Mouse (Mus musculus) bone marrow macrophage, adult 2 months (primary cell): ENCODE measurements around the gene Plvap.

ENCODE experiments used
- CTCF ChIP-seq: IDR thresholded peaks from 2 replicates; pipeline ENCODE4 v1.5.1; 2012; ENCODE audit warnings: low read depth, mild to moderate bottlenecking, low read length, moderate library complexity
- POLR2A ChIP-seq: IDR thresholded peaks from 2 replicates; pipeline ENCODE4 v1.6.1; 2012; ENCODE audit warnings: mild to moderate bottlenecking, low read depth, low read length, borderline replicate concordance

DNA sequence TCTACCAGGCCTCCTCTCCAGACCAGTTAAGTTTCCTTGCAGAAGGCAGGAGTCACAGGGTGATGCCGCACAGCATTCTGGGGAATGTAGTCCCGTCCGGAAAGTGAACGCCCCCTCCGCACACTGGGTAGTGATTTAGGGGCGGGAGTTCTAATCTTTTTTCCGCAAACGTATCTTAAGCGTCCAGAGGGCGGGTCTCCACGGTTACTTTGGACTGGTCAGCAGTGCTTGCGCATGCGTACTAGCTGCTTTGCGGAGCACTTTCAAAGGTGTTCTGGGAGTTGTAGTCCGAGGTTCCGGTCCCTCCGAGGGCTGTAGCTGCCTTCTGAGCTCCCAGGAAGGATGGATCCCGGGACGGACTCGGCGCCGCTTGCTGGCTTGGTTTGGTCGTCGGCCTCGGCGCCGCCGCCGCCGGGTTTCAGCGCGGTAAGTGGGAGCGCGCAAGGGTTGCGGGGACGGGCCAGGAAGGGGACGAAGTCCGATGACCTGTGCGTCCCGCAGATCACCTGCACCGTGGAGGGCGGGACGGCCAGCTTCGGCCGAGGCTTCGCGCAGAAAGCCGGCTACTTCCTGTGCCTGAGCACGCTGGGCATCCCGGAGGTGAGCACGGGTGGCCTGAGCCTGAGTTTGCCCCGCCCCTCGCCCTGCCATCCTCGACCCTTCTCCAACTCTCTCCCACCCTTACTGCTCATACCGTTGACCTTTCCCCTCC lies 31.2 kb upstream of the Plvap start, which contains the start of gene Mvb12a:
- TF ChIP-seq CTCF (no peak), POLR2A (no peak)
